Comparison of ENCODE assay signal across 8 mouse cellular contexts in the genomic region with DNA sequence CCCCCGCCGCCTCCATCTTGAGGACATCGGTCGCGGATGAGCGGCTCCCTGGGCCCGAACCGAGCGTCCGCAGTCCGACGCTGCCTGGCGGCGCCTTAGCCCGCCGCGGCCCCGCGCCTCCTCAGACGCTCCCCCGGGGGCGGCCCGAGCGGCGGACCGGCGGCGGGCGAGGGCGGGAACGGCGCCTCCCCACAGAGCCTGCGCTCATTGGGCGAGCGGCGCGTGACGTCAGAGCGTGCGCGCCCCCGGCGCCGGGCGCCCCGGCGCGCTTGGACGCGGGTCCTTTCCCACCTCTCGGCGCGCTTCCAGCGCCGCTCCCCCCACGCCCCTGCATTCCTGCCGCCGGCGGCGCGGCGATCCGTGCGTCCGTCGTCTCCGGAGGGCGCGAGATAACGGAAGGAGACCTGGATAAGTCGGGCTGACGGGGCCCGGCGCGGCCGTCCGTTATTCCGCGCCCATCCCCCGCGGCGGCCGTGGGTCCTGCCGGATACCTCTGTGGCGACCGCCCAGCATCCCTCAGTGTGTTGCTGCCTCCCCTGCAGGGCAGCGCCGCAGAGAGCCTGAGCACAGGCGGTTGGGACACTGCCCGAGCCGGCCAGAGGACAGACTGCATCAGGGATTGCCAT. TPM values are rescaled to one million over a fixed set of nuclear protein-coding genes. Genes with fewer than 3 reads are reported as not detected.
DNase-seq lines count a peak whose midpoint lies in the region; ATAC-seq and TF ChIP-seq lines count a peak whose summit lies in the region.

TSS of gene Pdzd8 (minus strand) at position 123 of the 626 bp plus-strand sequence.

- H3K9ac ChIP-seq in MEL (ENCODE audit: control insufficient read depth, low read depth, low read length, poor library complexity, severe bottlenecking): peak within 1 kb of the TSS; percentile 81
- H3K9ac ChIP-seq in lung, embryonic 15.5 days: peak within 1 kb of the TSS; percentile 93

- TF ChIP-seq EP300 in MEL (IDR thresholded peaks at IDR 0.05; ENCODE audit: low read depth in 1 of 2, low read length in 2 of 2): no peak

- 1% methylated on average over 76 of the region's 91 CpGs for WGBS in lung, embryonic 15.5 days
- WGBS in olfactory bulb, adult 2 months: under 1% methylated on average over 88 of the region's 91 CpGs

- no peaks in the 10 kb centered on the region for H3K9me3 ChIP-seq in MEL (replicated peaks; ENCODE audit: insufficient read depth, low read length)
- no peaks in the 10 kb centered on the region for H3K9me3 ChIP-seq in lung, embryonic 15.5 days

- no peak for TF ChIP-seq CTCF in MEL (IDR thresholded peaks at IDR 0.05 in 2 of 3, conservative IDR thresholded peaks at IDR 0.05 in 1 of 3; ENCODE audit: control insufficient read depth in 1 of 3, insufficient read depth in 1 of 3, low read depth in 2 of 3, low read length in 3 of 3, poor library complexity in 1 of 3, severe bottlenecking in 1 of 3)
- TF ChIP-seq CTCF in olfactory bulb, adult 2 months (IDR thresholded peaks at IDR 0.05; ENCODE audit: insufficient read depth, low read depth, low read length): no peak

- peak within 1 kb of the TSS; percentile 80 for H3K27ac ChIP-seq in MEL (ENCODE audit: control insufficient read depth, low read depth, low read length)
- peak within 1 kb of the TSS; percentile 92 for H3K27ac ChIP-seq in lung, embryonic 15.5 days
- peak within 1 kb of the TSS; percentile 49; the same call in 1 of the 2 replicates for H3K27ac ChIP-seq in olfactory bulb, adult 2 months (ENCODE audit: insufficient read depth, low read depth, low read length)

- peak; percentile 13 to 18; a peak in 2 of 4 replicates for ATAC-seq in hematopoietic stem cell, adult 5-6 weeks (replicated peaks in 1 of 2; ENCODE audit: insufficient read depth in 1 of 2, low FRiP score in 2 of 2, low TSS enrichment in 1 of 2, low read depth in 1 of 2, poor library complexity in 2 of 2, severe bottlenecking in 2 of 2)
- peak; percentile 96 for ATAC-seq in lung, embryonic 15.5 days (ENCODE audit: borderline replicate concordance, extremely low read depth, low FRiP score, low TSS enrichment)

- DNase-seq in MEL (ENCODE audit: low read depth, low spot score): peak; percentile 93
- peak; percentile 87 for DNase-seq in cerebellum, adult 8-10 months
- peak; percentile 94 for DNase-seq in forelimb bud, embryonic 11.5 days (ENCODE audit: low read depth, low spot score)
- peak; percentile 46 for DNase-seq in layer of hippocampus, adult 9-10 months (ENCODE audit: low spot score)
- peak; percentile 79 to 82 for DNase-seq in thymus, adult 18-20 months

- TF ChIP-seq RAD21 in MEL (IDR thresholded peaks at IDR 0.05; ENCODE audit: low read depth, low read length): no peak

- peaks cover 17 to 31% of the 10 kb centered on the region in 2 experiments for H3K4me1 ChIP-seq in MEL (ENCODE audit: control insufficient read depth in 1 of 2, insufficient read depth in 2 of 2, low read length in 2 of 2)
- peaks cover 29% of the 10 kb centered on the region for H3K4me1 ChIP-seq in lung, embryonic 15.5 days
- peaks cover 10% of the 10 kb centered on the region for H3K4me1 ChIP-seq in olfactory bulb, adult 2 months (ENCODE audit: control insufficient read depth, insufficient read depth, low read length)

- peaks cover 83% of the 10 kb centered on the region for H3K79me2 ChIP-seq in MEL (ENCODE audit: control insufficient read depth, insufficient read depth, low read length, poor library complexity)

- H3K36me3 ChIP-seq in MEL (ENCODE audit: control insufficient read depth in 1 of 2, insufficient read depth in 2 of 2, low read length in 2 of 2): peaks cover 9 to 40% of the 10 kb centered on the region in 2 experiments
- no peaks in the 10 kb centered on the region for H3K36me3 ChIP-seq in lung, embryonic 15.5 days

- peak within 1 kb of the TSS; percentile 96 for H3K4me2 ChIP-seq in lung, embryonic 15.5 days

- peak within 1 kb of the TSS; percentile 82 to 86 for H3K4me3 ChIP-seq in MEL (ENCODE audit: control insufficient read depth in 1 of 2, insufficient read depth in 1 of 2, low read depth in 2 of 2, low read length in 2 of 2)
- H3K4me3 ChIP-seq in lung, embryonic 15.5 days: peak within 1 kb of the TSS; percentile 96
- H3K4me3 ChIP-seq in olfactory bulb, adult 2 months (ENCODE audit: insufficient read depth, low read depth, low read length): peak within 1 kb of the TSS; percentile 90

- TF ChIP-seq POLR2A in MEL (IDR thresholded peaks at IDR 0.05; ENCODE audit: control insufficient read depth in 1 of 2, insufficient read depth in 1 of 2, low read depth in 1 of 2, low read length in 2 of 2, poor library complexity in 1 of 2): peak; percentile 76 to 81; a peak in 2 of 4 replicates
- TF ChIP-seq POLR2A in olfactory bulb, adult 2 months (IDR thresholded peaks at IDR 0.05; ENCODE audit: insufficient read depth, low read depth, low read length): peak; percentile 83; the same call in 1 of the 2 replicates

- H3K27me3 ChIP-seq in MEL (ENCODE audit: control insufficient read depth in 1 of 2, insufficient read depth in 2 of 2, low read length in 2 of 2): no peaks in the 10 kb centered on the region
- no peaks in the 10 kb centered on the region for H3K27me3 ChIP-seq in lung, embryonic 15.5 days

TF ChIP-seq in MEL, 35 proteins besides CTCF, POLR2A, EP300 and RAD21:
- 0 out of 2 replicates have a peak, but pooled peaks have one; percentile 29 for TF ChIP-seq UBTF (IDR thresholded peaks at IDR 0.05; ENCODE audit: borderline replicate concordance, insufficient read depth, low read depth, low read length)
- no peak for TF ChIP-seq TCF12 (IDR thresholded peaks at IDR 0.05; ENCODE audit: low read depth, low read length)

RNA-seq across cellular contexts. Expression of gene Pdzd8, which starts in this region (rescaled TPM):
- 49.8 and 52.1 TPM in 2 replicates for total RNA-seq in MEL (2012; rRNA removed)
- 100 to 1,000 TPM in 1 of 2 experiments, 10 to 100 TPM in 1; 46.4 to 137 TPM for polyA plus RNA-seq in MEL (2012; ENCODE audit: insufficient read depth in 1 of 2, insufficient read length in 2 of 2, low read depth in 1 of 2, low replicate concordance in 2 of 2, missing spikeins in 1 of 2)
- total RNA-seq in hematopoietic stem cell, adult 5-6 weeks (2017): 50.5 and 65.5 TPM in 2 replicates
- 9.7 and 9.9 TPM in 2 replicates for polyA plus RNA-seq in lung, embryonic 15.5 days (2015; fragmentation: Nextera tagmentation; extraction: Ambion mirVana)
- polyA plus RNA-seq in olfactory bulb, adult 2 months (2012; ENCODE audit: insufficient read depth, insufficient read length, low replicate concordance, missing spikeins): not detected in 2 replicates

Comparison
In these comparisons a context has a peak if more than half of its experiments do, and no peak if none do; other contexts are left out.
1. Peak in every context shown above with its lines: DNase-seq, ATAC-seq, H3K4me3 ChIP-seq and H3K27ac ChIP-seq.